Mouse (Mus musculus): ENCODE measurements at regions not wholly inside any gene's neighbourhood (a gene's known extent, or its start where the extent isn't known, plus 50 kb on each side); places are given as distances from the start of the nearest gene placed in this dataset.
A peak's percentile ranks its signal among the peaks of the same experiment; 100 is the strongest.
"Not testable (repeated sequence)": the region's sequence is repeated elsewhere in the genome, so short reads cannot be mapped to it uniquely, and the experiment has no call there.

- not testable (repeated sequence) for DNase-seq
Measured at GRCm38 (mm10) chr14:53373777-53374468, 878.4 kb upstream of the Olfr1507 start.

DNA sequence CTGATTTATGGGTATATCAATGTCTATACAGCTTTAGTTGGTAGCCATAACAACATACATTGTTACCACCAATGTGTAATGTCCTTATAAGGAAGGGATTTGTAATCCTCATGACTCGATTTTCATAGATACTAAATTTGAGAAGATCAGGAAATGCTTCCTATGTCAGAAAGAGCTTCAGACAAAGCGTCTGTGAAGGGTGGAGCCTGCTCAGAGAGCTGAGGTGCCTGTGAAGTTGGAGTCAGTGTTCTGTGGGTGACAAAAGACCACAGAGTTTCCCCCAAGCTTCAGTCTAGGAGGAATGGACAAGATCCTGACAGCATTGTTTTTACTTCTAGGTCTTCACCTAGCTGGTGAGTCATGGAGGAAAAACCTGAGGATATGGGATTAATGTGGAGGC lies 874.2 kb upstream of the Olfr1507 start:
- DNase-seq = no peak

DNA sequence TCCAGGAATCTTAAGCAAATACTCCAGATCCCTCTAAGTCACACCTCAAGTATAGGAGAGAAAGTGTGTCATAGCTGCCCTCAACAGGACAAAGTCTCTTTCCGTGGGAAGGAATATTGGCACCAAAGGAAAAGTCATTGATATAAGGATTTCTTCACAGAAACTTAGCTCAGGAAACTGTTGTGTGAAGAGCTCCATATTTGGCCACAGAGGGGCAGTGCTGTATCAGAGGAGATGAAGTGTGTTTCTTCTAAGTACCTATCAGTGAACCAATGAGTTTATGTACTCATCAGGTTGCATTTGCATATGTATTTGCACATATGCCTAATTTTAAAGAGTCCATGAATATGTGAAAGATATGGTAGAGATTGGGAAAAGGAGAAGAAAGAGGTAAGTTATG lies 871.9 kb upstream of the Olfr1507 start:
- DNase-seq = not testable (repeated sequence)

- not testable (repeated sequence) for DNase-seq
Measured at GRCm38 (mm10) chr14:53363995-53364394, 868.4 kb upstream of the Olfr1507 start.

GRCm38 (mm10) chr14:53362054-53362453 lies 866.5 kb upstream of the Olfr1507 start:
- not testable (repeated sequence) for DNase-seq

GRCm38 (mm10) chr14:53357498-53357897 lies 861.9 kb upstream of the Olfr1507 start:
- not testable (repeated sequence) for DNase-seq

DNA sequence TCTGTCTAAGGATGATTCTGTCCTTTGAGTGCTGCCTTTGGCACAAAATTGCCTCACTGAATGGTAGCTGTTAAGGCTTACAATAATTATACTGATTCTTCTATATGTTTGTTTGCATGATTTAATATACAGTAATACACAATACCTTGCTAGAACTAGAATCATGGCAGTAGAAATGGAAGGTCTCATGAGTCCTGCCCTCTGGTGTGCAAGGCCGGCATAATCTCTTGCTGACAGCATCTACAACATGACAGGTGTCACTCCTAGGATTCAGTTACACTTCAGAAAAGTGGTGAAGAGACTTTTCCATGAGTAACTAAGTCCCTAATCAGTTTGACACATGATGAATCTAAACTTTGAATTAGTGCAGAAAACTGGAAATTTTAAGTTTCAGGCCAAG lies 861.2 kb upstream of the Olfr1507 start:
- not testable (repeated sequence) for DNase-seq

- DNase-seq = not testable (repeated sequence)
Measured at GRCm38 (mm10) chr14:53351457-53351856, 855.9 kb upstream of the Olfr1507 start.

GRCm38 (mm10) chr14:53350780-53351179 lies 855.2 kb upstream of the Olfr1507 start:
- DNase-seq = not testable (repeated sequence)

DNA sequence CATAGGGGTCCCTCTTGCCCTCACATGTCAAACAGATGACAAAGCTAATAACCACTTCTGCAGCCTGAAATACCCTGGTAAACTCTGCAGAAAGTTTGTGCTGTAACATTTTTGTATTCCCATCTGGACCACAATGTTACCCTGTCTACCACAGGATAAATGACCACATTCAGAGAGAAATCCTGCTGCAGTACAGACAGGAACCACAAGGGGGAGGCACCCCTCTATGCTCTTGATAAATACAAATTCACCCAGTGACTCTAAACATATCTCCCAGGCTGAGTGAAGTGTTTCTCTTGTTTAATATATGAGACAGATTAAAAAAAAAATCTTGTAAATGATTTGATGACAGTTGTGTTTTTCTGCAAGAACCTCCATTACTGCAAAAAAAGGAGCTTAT lies 853.6 kb upstream of the Olfr1507 start:
- DNase-seq = peak; percentile 1

DNA sequence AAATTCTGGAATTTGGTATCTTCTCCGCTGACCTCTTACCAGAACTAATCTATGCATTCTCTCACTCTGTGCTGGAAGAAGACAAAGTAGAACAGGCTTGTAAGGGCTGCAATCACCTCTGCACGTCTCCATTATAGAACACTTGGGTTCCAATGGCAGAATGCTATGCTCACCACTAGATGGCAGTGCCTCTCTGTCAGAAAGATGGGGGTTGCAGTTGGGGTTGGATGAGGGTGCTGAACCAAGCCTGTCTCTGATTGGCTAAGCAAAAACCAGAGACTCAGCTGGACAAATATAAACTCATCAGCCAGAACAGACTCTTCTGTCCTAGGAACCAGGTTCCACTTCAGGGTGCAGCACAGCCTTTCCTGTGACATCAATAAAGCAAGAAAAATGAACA lies 850.0 kb upstream of the Olfr1507 start:
- DNase-seq = peak; percentile 3

- DNase-seq = not testable (repeated sequence)
Measured at GRCm38 (mm10) chr14:53343849-53344248, 848.3 kb upstream of the Olfr1507 start.

- DNase-seq = not testable (repeated sequence)
Measured at GRCm38 (mm10) chr14:53339167-53339566, 843.6 kb upstream of the Olfr1507 start.

DNA sequence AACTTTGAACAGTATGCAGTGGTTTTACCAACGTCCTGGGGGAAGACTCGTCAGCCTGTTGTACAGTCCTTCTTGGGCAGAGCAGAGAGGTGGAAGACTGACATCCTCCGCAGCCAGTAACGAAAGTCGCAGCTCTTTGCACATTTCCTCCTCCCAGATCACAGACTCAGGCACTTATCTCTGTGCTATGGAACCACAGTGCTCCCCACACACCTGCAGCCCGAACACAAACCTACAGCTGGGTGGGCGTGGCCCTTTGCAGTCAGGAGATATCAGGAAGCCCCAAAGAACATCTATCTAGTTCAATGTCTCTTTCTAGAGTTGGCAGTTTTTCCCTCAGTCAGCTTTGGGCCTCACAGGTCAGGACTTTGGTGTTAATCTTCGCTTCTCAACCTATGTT lies 841.9 kb upstream of the Olfr1507 start:
- DNase-seq = not testable (repeated sequence)

- not testable (repeated sequence) for DNase-seq
Measured at GRCm38 (mm10) chr14:53336705-53337104, 841.2 kb upstream of the Olfr1507 start.

DNA sequence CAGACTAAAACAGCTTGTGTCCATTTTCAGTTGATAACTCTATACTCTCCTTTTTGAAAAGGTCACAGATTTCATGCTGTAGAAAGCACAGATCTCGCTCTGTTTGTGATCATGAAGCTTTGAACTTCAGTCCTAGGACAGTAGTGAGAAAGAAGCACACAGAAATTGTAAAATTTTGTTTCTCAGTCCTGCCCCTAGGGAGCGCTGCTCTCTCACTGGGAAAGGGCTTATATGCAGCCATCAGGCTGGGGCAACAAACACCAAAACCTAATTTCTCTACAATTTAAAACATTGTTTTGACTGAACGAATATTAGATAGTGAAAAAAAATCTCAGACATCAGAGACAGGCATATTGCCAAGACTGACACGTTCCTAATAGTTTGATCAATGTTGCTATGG lies 838.9 kb upstream of the Olfr1507 start:
- DNase-seq = not testable (repeated sequence)

DNA sequence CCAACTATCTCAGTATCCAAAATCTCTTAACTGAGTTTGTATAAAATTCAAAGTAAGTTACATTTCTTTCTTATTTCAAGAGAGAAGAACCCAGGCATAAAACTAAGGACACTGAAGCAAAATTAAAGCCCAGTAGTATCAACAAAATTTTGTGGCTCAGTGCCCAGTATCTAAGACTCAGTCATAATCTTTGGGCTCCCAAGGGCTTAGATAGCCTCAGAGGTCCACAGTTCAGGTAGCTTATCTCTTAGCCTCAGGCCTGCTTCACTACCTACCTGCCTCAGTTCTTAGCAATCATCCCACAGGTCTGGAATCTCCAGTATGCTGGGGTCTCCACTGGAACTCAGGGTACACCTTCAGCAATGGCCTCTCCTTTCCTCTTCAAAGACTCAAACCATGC lies 835.6 kb upstream of the Olfr1507 start:
- not testable (repeated sequence) for DNase-seq

DNA sequence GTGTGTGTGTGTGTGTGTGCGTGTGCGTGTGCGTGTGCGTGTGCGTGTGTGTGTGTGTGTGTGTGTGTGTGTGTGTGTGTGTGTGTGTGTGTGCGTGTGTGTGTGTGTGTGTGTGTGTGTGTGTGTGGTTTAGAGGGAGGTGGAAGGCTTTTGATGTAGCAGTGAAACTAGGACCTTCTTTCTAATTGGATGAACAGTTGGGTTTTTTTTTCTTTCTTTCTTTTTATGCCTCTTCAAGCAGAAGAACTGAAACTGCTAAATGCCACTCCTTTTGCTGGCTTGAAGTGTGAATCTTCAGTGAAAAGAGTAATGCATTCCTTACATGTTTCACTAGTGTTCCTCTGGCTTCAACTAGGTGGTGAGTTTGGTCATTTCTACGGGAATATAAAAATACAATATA lies 828.8 kb upstream of the Olfr1507 start:
- not testable (repeated sequence) for DNase-seq

GRCm38 (mm10) chr14:53318512-53319309 lies 823.2 kb upstream of the Olfr1507 start:
- not testable (repeated sequence) for DNase-seq

- DNase-seq = not testable (repeated sequence)
Measured at GRCm38 (mm10) chr14:53312490-53312889, 816.9 kb upstream of the Olfr1507 start.

DNA sequence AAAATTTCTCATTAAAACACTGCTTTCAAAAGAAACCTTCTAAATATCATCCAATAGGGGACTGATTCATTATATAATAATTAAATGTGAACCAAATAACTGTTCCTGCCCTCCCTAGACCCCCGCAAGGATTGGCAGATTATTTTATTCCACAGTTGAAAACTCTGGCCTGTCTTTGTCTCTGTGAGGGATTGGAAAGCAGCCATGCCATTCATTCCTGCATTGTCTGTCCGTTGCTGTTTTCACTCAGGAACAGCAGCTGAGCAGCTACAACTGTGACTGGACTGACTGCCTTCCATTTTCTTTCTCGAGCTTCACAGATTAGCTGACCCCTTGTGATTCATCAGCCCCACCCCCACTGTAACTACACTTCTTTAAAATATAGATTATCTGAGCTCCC lies 807.6 kb upstream of the Olfr1507 start:
- DNase-seq = not testable (repeated sequence)

DNA sequence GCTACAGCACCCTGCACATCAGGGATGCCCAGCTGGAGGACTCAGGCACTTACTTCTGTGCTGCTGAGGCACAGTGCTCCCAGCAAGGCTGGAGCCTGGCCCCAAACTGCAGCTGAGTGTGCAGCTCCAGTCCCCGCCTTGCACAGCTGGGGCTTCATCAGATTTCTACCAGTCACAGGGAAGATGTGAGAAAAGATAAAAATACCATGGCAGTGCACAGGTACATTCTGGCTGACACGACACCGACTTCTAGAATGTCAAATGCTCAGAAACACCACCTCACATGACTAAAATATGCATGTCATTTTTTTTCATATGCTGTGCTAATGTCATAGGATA lies 806.9 kb upstream of the Olfr1507 start:
- not testable (repeated sequence) for DNase-seq

GRCm38 (mm10) chr14:53301722-53302490 lies 806.4 kb upstream of the Olfr1507 start:
- not testable (repeated sequence) for DNase-seq

Measured in lung, postnatal 10 days (tissue).